Mouse (Mus musculus): ENCODE results near the gene Cadps2. TPM values are rescaled to one million over a fixed set of nuclear protein-coding genes. Genes with fewer than 3 reads are reported as not detected.

Gene Cadps2
- total RNA-seq, 2 experiments from 2014 or later = 1.7 to 1.8 TPM

DNA sequence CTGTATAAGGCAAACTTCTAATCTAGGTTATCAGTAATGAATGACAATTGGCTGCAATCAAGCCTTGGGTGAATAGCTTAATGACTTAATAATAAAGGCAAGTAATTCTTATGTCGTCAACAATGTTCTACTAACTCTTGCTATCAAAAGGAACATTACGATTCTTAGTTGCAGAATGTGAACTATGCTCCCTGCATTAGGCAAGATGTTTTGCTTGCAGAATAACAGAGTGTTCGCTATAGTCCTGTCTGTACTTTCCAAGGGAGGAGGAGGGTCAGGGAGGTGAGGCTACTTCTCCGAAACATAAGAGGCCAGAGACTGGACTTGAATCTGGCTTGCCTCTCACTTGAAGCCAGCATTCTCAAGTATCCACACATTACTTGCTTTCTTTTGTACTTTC, 446.5 kb downstream of the Cadps2 start:
- intact Hi-C loops (cut with DNase I) = no loop called here
- DNase-seq (ENCODE audit: low spot score) = no peak

GRCm38 (mm10) chr6:23386711-23387110, 452.5 kb downstream of the Cadps2 start:
- no peak for DNase-seq (ENCODE audit: low spot score)
- intact Hi-C loops (cut with DNase I) = no loop called here

- DNase-seq (ENCODE audit: low spot score) = no peak
- intact Hi-C loops (cut with DNase I) = no loop called here
Observed at GRCm38 (mm10) chr6:23383004-23383347, 456.2 kb downstream of the Cadps2 start.

- no peak for DNase-seq (ENCODE audit: low spot score)
- intact Hi-C loops (cut with DNase I) = no loop called here
Observed at GRCm38 (mm10) chr6:23382283-23383003, 456.8 kb downstream of the Cadps2 start.

GRCm38 (mm10) chr6:23376327-23376726, 462.9 kb downstream of the Cadps2 start:
- no peak for DNase-seq (ENCODE audit: low spot score)
- intact Hi-C loops (cut with DNase I) = no loop called here

DNA sequence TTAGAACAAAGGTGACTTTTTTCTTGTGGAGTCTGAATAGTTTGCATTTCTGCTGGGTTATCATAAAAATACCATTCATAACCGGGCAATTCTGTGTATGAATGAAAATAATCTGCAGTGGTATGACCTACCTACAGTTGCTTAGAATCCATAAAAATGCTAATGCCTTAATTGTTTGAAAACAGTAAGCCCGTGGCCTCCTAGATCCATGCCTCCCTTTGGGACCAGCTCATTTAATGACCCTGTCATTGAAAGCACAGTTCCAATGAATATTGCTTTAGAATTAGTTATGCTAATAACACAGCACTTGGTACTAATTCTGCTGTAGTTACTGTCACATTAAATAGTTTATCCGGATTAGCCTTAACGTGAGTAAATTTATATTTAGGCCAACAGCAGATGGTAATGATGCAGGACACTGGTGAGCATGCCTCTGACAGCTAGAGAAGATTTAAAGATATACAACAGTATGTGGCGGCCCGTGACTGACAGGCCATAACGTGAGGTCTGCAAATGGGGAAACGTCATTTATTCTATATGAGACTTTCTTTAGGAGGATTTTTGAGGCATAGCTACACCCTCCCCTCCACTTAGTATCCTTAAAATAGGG, 477.3 kb downstream of the Cadps2 start:
- DNase-seq (ENCODE audit: low spot score) = no peak
- intact Hi-C loops (cut with DNase I) = no loop called here

GRCm38 (mm10) chr6:23360596-23360995, 478.6 kb downstream of the Cadps2 start:
- intact Hi-C loops (cut with DNase I) = no loop called here

GRCm38 (mm10) chr6:23356141-23356540, 483.1 kb downstream of the Cadps2 start:
- no peak for DNase-seq (ENCODE audit: low spot score)
- intact Hi-C loops (cut with DNase I) = no loop called here

More at GRCm38 (mm10) chr6:23360596-23360995, 478.6 kb downstream of the Cadps2 start:
- no peak for DNase-seq (ENCODE audit: low spot score)

DNA sequence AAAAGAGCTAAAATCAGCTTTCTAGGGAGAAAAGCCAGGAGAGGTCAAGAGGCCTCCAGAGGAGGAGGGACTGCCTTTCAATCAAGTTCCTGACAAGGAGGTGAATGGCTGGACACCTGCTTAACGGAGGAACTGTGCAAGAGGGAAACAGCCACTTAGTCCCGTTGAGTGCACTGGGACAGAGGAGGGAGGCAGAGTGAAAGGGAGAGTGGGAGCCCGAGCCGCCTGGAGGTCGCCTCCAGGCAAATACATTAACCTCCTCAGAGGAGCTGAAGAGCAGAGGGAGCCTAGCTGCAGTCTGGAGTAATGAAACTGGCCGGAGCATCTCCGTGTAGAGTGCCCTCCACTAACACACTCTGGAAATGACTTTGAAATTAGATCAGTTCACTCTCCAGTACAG, 485.7 kb downstream of the Cadps2 start:
- intact Hi-C loops (cut with DNase I) = no loop called here

GRCm38 (mm10) chr6:23337411-23338063, 501.7 kb downstream of the Cadps2 start:
- intact Hi-C loops (cut with DNase I) = no loop called here
- DNase-seq (ENCODE audit: low spot score) = no peak

More for the DNA sequence above, 485.7 kb downstream of the Cadps2 start:
- no peak for DNase-seq (ENCODE audit: low spot score)

- DNase-seq (ENCODE audit: low spot score) = no peak
- intact Hi-C loops (cut with DNase I) = no loop called here
Observed at GRCm38 (mm10) chr6:23314945-23315344, 524.3 kb downstream of the Cadps2 start.

DNA sequence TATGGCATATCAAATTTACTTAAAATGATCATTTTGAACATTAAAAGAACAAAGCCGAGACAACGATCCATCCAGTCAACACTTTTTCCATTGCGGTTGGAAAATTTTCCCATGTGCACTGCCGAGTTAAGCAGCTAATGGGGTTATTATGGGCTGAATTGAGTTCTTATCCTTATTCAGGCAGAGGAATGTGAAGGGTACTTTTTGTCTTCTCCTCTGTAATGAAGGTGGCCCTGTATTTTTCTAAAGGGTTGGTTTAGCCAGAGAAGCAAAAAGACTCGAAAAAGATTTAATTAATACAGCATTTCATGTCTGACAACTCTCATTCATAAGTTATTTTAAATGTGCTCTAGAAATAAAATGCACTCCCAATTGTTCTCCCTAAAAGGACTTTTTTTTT, 524.9 kb downstream of the Cadps2 start:
- intact Hi-C loops (cut with DNase I) = no loop called here
- DNase-seq (ENCODE audit: low spot score) = no peak

GRCm38 (mm10) chr6:23306046-23306445, 533.2 kb downstream of the Cadps2 start:
- no peak for DNase-seq (ENCODE audit: low spot score)
- intact Hi-C loops (cut with DNase I) = no loop called here

GRCm38 (mm10) chr6:23298596-23298995, 540.6 kb downstream of the Cadps2 start:
- intact Hi-C loops (cut with DNase I) = no loop called here
- no peak for DNase-seq (ENCODE audit: low spot score)

- intact Hi-C loops (cut with DNase I) = no loop called here
- DNase-seq (ENCODE audit: low spot score) = no peak
Observed at GRCm38 (mm10) chr6:23294685-23295084, 544.5 kb downstream of the Cadps2 start.

- DNase-seq (ENCODE audit: low spot score) = no peak
Observed at GRCm38 (mm10) chr6:23288752-23289151, 550.5 kb downstream of the Cadps2 start.

GRCm38 (mm10) chr6:23281514-23281820, 557.8 kb downstream of the Cadps2 start:
- no peak for DNase-seq (ENCODE audit: low spot score)
- intact Hi-C loops (cut with DNase I) = no loop called here

More at GRCm38 (mm10) chr6:23288752-23289151, 550.5 kb downstream of the Cadps2 start:
- intact Hi-C loops (cut with DNase I) = no loop called here

DNA sequence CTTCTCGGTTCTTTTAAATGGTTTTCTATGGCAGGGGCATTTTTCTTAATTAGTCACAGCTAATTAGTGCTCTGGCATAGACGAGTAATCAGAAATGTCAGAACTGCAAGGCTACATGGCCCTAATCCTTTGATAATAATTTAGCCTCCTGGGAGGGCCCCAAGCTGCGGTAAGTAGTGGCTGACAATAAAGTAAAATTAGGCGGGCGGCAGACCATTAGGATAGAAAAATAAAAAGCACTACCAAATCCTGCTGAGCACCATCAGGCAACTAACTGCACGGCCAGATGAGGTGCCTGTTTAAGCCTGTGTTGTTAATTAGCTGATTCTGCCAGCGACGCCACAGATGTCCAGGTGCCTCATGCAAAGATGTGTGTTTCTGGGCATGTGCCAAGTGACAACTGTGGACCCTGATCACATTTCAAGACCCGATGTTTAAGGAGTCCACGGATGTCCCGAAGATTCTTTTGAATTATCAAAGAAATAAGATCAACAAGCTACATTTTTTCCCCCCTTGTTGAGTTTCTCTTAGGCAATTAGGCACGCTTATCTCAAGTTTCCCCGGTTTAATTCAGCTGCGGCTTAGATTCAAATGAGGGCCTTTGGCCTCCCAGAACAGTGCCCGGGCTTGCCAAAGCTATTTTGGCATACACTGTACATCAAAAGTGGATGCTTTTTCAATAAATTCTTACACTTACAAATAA, 558.3 kb downstream of the Cadps2 start:
- intact Hi-C loops (cut with DNase I) = no loop called here

GRCm38 (mm10) chr6:23273483-23273882, 565.7 kb downstream of the Cadps2 start:
- no peak for DNase-seq (ENCODE audit: low spot score)
- intact Hi-C loops (cut with DNase I) = no loop called here

More for the DNA sequence above, 558.3 kb downstream of the Cadps2 start:
- no peak for DNase-seq (ENCODE audit: low spot score)

DNA sequence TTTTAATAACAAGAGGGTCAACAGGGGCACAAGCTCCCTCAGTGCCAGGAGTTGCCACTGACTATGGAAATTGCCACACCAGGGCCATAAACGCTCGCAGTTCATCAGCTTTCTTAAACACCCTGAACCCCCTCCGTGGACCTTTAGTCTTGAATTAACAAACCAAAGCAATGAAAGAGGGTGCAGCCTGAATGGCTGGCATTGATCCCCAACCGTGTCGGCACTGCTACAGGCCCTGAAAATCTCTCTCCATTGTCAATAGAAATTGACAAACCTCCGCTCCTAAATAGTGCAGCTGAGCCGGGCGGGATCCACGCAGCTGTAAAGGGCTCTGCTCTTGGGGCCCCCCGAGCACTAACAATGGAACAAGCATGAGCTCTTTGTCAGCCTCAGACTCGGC, 566.2 kb downstream of the Cadps2 start:
- intact Hi-C loops (cut with DNase I) = no loop called here
- DNase-seq (ENCODE audit: low spot score) = no peak

GRCm38 (mm10) chr6:23272542-23272941, 566.7 kb downstream of the Cadps2 start:
- DNase-seq (ENCODE audit: low spot score) = no peak
- intact Hi-C loops (cut with DNase I) = no loop called here
